Mouse (Mus musculus) midbrain, embryonic 16.5 days (tissue): Measurements from ENCODE around the gene Cdk4. TPM values are rescaled to one million over a fixed set of nuclear protein-coding genes. Genes with fewer than 3 reads are reported as not detected.
"Not testable (repeated sequence)": the region's sequence is repeated elsewhere in the genome, so short reads cannot be mapped to it uniquely, and the experiment has no call there.

Experiments
- ATAC-seq: fragments of 200-750 bp; cut with Nextera tagmentation; 2 replicates; pipeline ENCODE4 v1.8.0; 2017; ENCODE audit warnings: moderate TSS enrichment
- H3K27ac ChIP-seq: fragments of 300-500 bp; sonication (generic); 2 replicates; pipeline ENCODE4 v1.5.1; 2014; ENCODE audit warnings: mild to moderate bottlenecking, low read length, mixed read lengths
- H3K27me3 ChIP-seq: fragments of 300-500 bp; sonication (generic); 2 replicates; pipeline ENCODE4 v1.6.1; 2014; ENCODE audit warnings: low read depth, low read length, mixed read lengths; ENCODE audit not compliant: control insufficient read depth, insufficient read depth
- H3K36me3 ChIP-seq: fragments of 300-500 bp; sonication (generic); 2 replicates; pipeline ENCODE4 v1.6.1; 2014; ENCODE audit warnings: mild to moderate bottlenecking, low read length, moderate library complexity, mixed read lengths; ENCODE audit not compliant: control insufficient read depth, insufficient read depth
- H3K4me1 ChIP-seq: fragments of 300-500 bp; sonication (generic); 2 replicates; pipeline ENCODE4 v1.6.1; 2014; ENCODE audit warnings: mild to moderate bottlenecking, low read length, mixed read lengths; ENCODE audit not compliant: control insufficient read depth, insufficient read depth
- H3K4me2 ChIP-seq: fragments of 300-500 bp; sonication (generic); 2 replicates; pipeline ENCODE4 v1.6.1; 2014; ENCODE audit warnings: mild to moderate bottlenecking, low read length, mixed read lengths
- H3K4me3 ChIP-seq: fragments of 300-500 bp; sonication (generic); 2 replicates; pipeline ENCODE4 v1.5.1; 2014; ENCODE audit warnings: low read depth, mild to moderate bottlenecking, low read length, moderate library complexity, mixed read lengths
- H3K9ac ChIP-seq: fragments of 300-500 bp; sonication (generic); 2 replicates; pipeline ENCODE4 v1.6.1; 2014; ENCODE audit warnings: low read depth, low read length, mixed read lengths
- H3K9me3 ChIP-seq: fragments of 300-500 bp; sonication (generic); replicated peaks from 2 replicates; pipeline ENCODE4 v1.6.1; 2014; ENCODE audit warnings: mild to moderate bottlenecking, low read length, mixed read lengths; ENCODE audit not compliant: control insufficient read depth, poor library complexity, severe bottlenecking
- WGBS: fragments of 180-500 bp; shearing (Covaris S2); extraction: QIAGEN DNeasy Blood & Tissue Kit; methylation state at CpG from one replicate; pipeline ENCODE4 v1.1.7; 2014; 5-methylcytosine and 5-hydroxymethylcytosine counted together
- polyA plus RNA-seq: library from polyadenylated mRNA; unstranded; fragments of >200 nt; fragmentation: Nextera tagmentation; extraction: Ambion mirVana; gene quantifications from 2 replicates; pipeline ENCODE4 v1.2.1, GENCODE M21; 2015

The Cdk4 gene
- polyA plus RNA-seq, 1 experiment from 2014 or later, result 646 TPM

- H3K9me3 ChIP-seq, result no peaks in the 10 kb centered on the region
- no peaks in the 10 kb centered on the region for H3K27me3 ChIP-seq
- ATAC-seq, result no peak
- H3K36me3 ChIP-seq, result peaks cover 25% of the 10 kb centered on the region
- peak overlapping the region; percentile 91 for H3K9ac ChIP-seq
- 11% methylated on average over 5 of the region's 5 CpGs for WGBS
- H3K4me2 ChIP-seq, result peak overlapping the region; percentile 82
- peak overlapping the region; percentile 85 for H3K4me3 ChIP-seq
- peak overlapping the region; percentile 89 for H3K27ac ChIP-seq
- peaks cover 32% of the 10 kb centered on the region for H3K4me1 ChIP-seq
These were observed 2.2 kb upstream of the Cdk4 start for GRCm38 (mm10) chr10:127061085-127061484.

- Histone ChIP-seq H3K4me2 (peak overlapping the region; percentile 82), H3K4me3 (peak overlapping the region; percentile 85; the same call in 1 of the 2 replicates), H3K27ac (peak overlapping the region; percentile 89), H3K4me1 (peaks cover 32% of the 10 kb centered on the region), H3K27me3 (no peaks in the 10 kb centered on the region), H3K36me3 (peaks cover 25% of the 10 kb centered on the region), H3K9ac (peak overlapping the region; percentile 91), H3K9me3 (no peaks in the 10 kb centered on the region)
- WGBS, result 70% methylated on average over 2 of the region's 2 CpGs
- no peak for ATAC-seq
These were observed 1.8 kb upstream of the Cdk4 start for GRCm38 (mm10) chr10:127061513-127061912.

DNA sequence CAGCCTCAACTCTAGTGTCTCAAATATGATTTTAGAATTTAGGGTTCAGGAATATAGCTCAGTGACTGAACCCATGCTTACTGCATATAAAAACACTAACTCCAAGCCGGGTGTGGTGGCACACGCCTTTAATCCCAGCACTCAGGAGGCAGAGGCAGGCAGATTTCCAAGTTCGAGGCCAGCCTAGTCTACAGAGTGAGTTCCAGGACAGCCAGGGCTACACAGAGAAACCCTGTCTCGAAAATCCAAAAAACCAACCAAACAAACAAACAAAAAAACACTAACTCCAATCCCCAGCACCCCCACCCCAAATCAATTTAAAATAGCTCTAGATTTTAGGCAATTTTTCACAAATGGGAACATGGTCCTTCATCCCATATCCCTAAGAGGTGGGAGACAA lies 1.2 kb upstream of the Cdk4 start:
- not testable (repeated sequence) for H3K9me3 ChIP-seq, H3K4me3 ChIP-seq, H3K4me2 ChIP-seq, ATAC-seq, H3K27me3 ChIP-seq, H3K9ac ChIP-seq
- peak overlapping the region; percentile 87 for H3K27ac ChIP-seq
- peaks cover 32% of the 10 kb centered on the region for H3K4me1 ChIP-seq
- peaks cover 27% of the 10 kb centered on the region for H3K36me3 ChIP-seq
- 92% methylated on average over 4 of the region's 4 CpGs for WGBS

GRCm38 (mm10) chr10:127062503-127062902 lies 831 bp upstream of the Cdk4 start:
- Histone ChIP-seq H3K9ac (no peak overlapping the region), H3K9me3 (no peaks in the 10 kb centered on the region), H3K27ac (peak overlapping the region; percentile 87), H3K4me1 (peaks cover 31% of the 10 kb centered on the region), H3K36me3 (peaks cover 25% of the 10 kb centered on the region), H3K4me2 (peak overlapping the region; percentile 54), H3K27me3 (no peaks in the 10 kb centered on the region), H3K4me3 (no peak overlapping the region)
- WGBS, result 77% methylated on average over 5 of the region's 5 CpGs
- no peak for ATAC-seq

DNA sequence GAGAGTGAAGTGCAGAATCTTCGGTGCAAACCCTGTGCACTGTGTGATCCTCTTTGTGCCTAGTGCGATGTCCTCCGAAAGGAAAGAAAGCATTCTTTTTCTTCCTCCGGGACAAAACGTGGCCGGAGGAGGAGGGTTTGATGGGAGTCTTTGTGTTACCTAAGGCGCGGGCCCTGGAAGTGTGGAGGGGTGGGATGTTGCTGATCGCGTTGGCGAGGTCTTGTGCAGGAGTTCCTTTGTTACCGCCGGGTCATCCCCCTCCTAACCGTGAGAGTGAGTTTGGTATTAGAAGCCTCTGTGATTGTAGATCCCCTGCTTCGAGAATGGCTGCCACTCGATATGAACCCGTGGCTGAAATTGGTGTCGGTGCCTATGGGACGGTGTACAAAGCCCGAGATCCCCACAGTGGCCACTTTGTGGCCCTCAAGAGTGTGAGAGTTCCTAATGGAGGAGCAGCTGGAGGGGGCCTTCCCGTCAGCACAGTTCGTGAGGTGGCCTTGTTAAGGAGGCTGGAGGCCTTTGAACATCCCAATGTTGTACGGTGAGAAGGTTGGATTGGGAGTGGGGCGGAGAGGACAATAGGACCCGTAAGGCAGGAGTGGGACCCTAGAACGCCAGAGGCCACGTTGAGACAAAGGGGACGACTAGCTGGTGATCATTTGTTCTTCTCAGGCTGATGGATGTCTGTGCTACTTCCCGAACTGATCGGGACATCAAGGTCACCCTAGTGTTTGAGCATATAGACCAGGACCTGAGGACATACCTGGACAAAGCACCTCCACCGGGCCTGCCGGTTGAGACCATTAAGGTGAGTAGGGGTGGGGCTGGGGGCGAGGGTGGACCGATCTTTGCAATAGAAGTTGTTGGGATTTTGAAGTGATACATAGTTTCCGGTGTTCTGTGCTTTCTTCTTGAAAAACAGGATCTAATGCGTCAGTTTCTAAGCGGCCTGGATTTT lies 858 bp downstream of the Cdk4 start:
- ATAC-seq, result peak; percentile 4; the same call in 1 of the 2 replicates

GRCm38 (mm10) chr10:127065981-127066380 lies 2.6 kb downstream of the Cdk4 start:
- no peak overlapping the region for H3K4me3 ChIP-seq
- no peaks in the 10 kb centered on the region for H3K9me3 ChIP-seq
- peaks cover 36% of the 10 kb centered on the region for H3K4me1 ChIP-seq
- no peaks in the 10 kb centered on the region for H3K27me3 ChIP-seq
- H3K36me3 ChIP-seq, result peaks cover 35% of the 10 kb centered on the region
- no peak overlapping the region for H3K4me2 ChIP-seq
- ATAC-seq, result no peak
- no peak overlapping the region for H3K9ac ChIP-seq
- H3K27ac ChIP-seq, result no peak overlapping the region
- WGBS, result 93% methylated on average over 9 of the region's 9 CpGs

More for the DNA sequence above, 858 bp downstream of the Cdk4 start:
- Histone ChIP-seq H3K36me3 (peaks cover 35% of the 10 kb centered on the region), H3K9me3 (no peaks in the 10 kb centered on the region), H3K4me3 (peak overlapping the region; percentile 75), H3K27me3 (no peaks in the 10 kb centered on the region), H3K9ac (peak overlapping the region; percentile 84), H3K4me2 (peak overlapping the region; percentile 65), H3K27ac (peak overlapping the region; percentile 95), H3K4me1 (peaks cover 31% of the 10 kb centered on the region)
- WGBS, result 12% methylated on average over 37 of the region's 37 CpGs

DNA sequence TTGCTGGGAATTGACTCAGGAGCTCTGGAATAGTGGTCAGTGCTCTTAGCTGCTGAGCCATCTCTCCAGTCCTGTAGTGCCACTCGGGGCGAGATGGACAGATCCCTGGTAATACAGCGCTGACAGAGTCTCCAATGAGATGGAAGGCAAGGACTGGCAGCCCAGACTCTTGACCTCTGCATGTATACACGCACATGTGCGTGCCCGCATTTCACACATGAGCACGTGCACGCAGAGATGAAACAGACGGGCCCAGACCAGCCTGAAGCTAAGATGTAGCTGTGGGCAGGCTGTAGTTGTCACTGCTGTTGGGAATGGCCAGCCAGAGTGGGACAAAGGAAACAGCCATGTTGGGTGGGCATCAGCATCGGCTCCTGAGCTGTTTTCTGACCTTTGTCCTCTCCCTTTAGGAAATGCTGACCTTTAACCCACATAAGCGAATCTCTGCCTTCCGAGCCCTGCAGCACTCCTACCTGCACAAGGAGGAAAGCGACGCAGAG lies 3.2 kb downstream of the Cdk4 start:
- H3K9me3 ChIP-seq, result no peaks in the 10 kb centered on the region
- no peak overlapping the region for H3K9ac ChIP-seq
- no peaks in the 10 kb centered on the region for H3K27me3 ChIP-seq
- WGBS, result 87% methylated on average over 14 of the region's 14 CpGs
- ATAC-seq, result no peak
- H3K4me1 ChIP-seq, result peaks cover 39% of the 10 kb centered on the region
- no peak overlapping the region for H3K27ac ChIP-seq
- H3K36me3 ChIP-seq, result peaks cover 35% of the 10 kb centered on the region
- no peak overlapping the region for H3K4me3 ChIP-seq
- no peak overlapping the region for H3K4me2 ChIP-seq

DNA sequence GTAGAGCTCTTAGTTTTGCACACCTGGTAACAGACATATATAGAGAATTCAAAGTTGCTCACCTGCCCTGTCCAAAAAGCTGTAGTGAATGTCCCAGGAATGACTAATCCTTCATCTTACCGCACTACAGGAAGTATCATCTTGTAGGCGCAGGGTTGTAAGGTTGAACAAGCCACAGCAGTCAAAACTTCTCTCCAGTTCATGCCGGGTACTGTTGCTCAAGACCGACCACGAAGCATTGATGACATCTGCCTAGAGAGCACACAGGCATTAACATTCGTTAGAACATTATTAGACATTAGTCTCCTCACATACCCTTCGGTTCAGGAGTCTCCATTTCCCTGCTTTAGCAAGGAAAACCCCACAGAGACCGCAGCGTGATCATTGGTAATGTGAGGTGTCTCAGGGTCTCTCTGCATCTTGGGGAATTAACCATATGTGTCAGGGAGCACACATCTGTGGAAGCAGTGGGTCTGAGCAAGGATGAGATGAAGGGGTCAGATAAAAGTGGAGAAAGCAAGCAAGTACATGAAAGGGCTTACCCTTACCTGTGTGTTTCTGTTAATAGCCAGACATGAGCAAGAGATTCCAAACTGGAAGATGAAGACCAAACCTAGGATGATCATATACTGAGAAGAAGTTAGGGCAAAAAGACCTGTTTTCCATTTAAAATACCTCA lies 5.2 kb downstream of the Cdk4 start:
- 80% methylated on average over 9 of the region's 9 CpGs for WGBS
- no peak for ATAC-seq
- H3K4me3 ChIP-seq, result peak overlapping the region; percentile 49; the same call in 1 of the 2 replicates
- H3K9me3 ChIP-seq, result no peaks in the 10 kb centered on the region
- H3K9ac ChIP-seq, result 0 out of 2 replicates have a peak overlapping the region, but pooled peaks have one; percentile 75
- H3K4me1 ChIP-seq, result peaks cover 32% of the 10 kb centered on the region
- H3K36me3 ChIP-seq, result peaks cover 35% of the 10 kb centered on the region
- H3K27ac ChIP-seq, result peak overlapping the region; percentile 24; the same call in 1 of the 2 replicates
- peak overlapping the region; percentile 97 for H3K4me2 ChIP-seq
- H3K27me3 ChIP-seq, result no peaks in the 10 kb centered on the region
